Mouse (Mus musculus) MEL (cell line): ENCODE results near the gene Atg16l1.

Experiments used
- CTCF ChIP-seq, 3 experiments: IDR thresholded peaks in 2 of 3; conservative IDR thresholded peaks in 1 of 3; 2 replicates each; pipeline ENCODE4 v1.5.1; 2011 to 2012; ENCODE audit warnings: low read length in 3 of 3, low read depth in 2 of 3, mild to moderate bottlenecking in 2 of 3, improper control_type of control experiment in 1 of 3, inconsistent platforms in 1 of 3, mixed read lengths in 1 of 3, moderate library complexity in 1 of 3; ENCODE audit not compliant: control insufficient read depth in 1 of 3, insufficient read depth in 1 of 3, poor library complexity in 1 of 3, severe bottlenecking in 1 of 3
- EP300 ChIP-seq, 2 experiments: IDR thresholded peaks; 2 replicates each; pipeline ENCODE4 v1.6.1; 2011; ENCODE audit warnings: improper control_type of control experiment in 2 of 2, low read length in 2 of 2, low read depth in 1 of 2, mild to moderate bottlenecking in 1 of 2
- GATA1 ChIP-seq: IDR thresholded peaks from 2 replicates; pipeline ENCODE4 v1.6.1; 2011; ENCODE audit warnings: low read depth, low read length, improper control_type of control experiment
- JUND ChIP-seq: IDR thresholded peaks from 2 replicates; pipeline ENCODE4 v1.6.1; 2011; ENCODE audit warnings: low read depth, mild to moderate bottlenecking, improper control_type of control experiment, low read length
- KAT2A ChIP-seq: conservative IDR thresholded peaks from 2 replicates; pipeline ENCODE4 v1.6.1; 2012; ENCODE audit warnings: low read depth, low read length, improper control_type of control experiment, inconsistent platforms
- MAZ ChIP-seq: IDR thresholded peaks from 2 replicates; pipeline ENCODE4 v1.6.1; 2012; ENCODE audit warnings: low read depth, mild to moderate bottlenecking, inconsistent platforms, low read length, improper control_type of control experiment
- POLR2A ChIP-seq, 2 experiments: IDR thresholded peaks; 2 replicates each; pipeline ENCODE4 v1.6.1; 2011 to 2012; ENCODE audit warnings: low read length in 2 of 2, mild to moderate bottlenecking in 2 of 2, control low read depth in 1 of 2, improper control_type of control experiment in 1 of 2, low read depth in 1 of 2, moderate library complexity in 1 of 2; ENCODE audit not compliant: control insufficient read depth in 1 of 2, insufficient read depth in 1 of 2, poor library complexity in 1 of 2
- POLR2AphosphoS5 ChIP-seq: IDR thresholded peaks from 2 replicates; pipeline ENCODE4 v1.6.1; 2012; ENCODE audit warnings: low read depth, borderline replicate concordance, mild to moderate bottlenecking, inconsistent platforms, low read length, moderate library complexity, mixed read lengths
- UBTF ChIP-seq: IDR thresholded peaks from 2 replicates; pipeline ENCODE4 v1.6.1; 2012; ENCODE audit warnings: low read depth, mild to moderate bottlenecking, inconsistent platforms, low read length, improper control_type of control experiment, moderate library complexity, borderline replicate concordance; ENCODE audit not compliant: insufficient read depth
- USF1 ChIP-seq: IDR thresholded peaks from 2 replicates; pipeline ENCODE4 v1.6.1; 2014; ENCODE audit warnings: low read depth, mild to moderate bottlenecking, inconsistent platforms, low read length, improper control_type of control experiment, moderate library complexity
- ZC3H11A ChIP-seq: IDR thresholded peaks from 2 replicates; pipeline ENCODE4 v1.6.1; 2012; ENCODE audit warnings: low read depth, mild to moderate bottlenecking, inconsistent platforms, low read length, improper control_type of control experiment

DNA sequence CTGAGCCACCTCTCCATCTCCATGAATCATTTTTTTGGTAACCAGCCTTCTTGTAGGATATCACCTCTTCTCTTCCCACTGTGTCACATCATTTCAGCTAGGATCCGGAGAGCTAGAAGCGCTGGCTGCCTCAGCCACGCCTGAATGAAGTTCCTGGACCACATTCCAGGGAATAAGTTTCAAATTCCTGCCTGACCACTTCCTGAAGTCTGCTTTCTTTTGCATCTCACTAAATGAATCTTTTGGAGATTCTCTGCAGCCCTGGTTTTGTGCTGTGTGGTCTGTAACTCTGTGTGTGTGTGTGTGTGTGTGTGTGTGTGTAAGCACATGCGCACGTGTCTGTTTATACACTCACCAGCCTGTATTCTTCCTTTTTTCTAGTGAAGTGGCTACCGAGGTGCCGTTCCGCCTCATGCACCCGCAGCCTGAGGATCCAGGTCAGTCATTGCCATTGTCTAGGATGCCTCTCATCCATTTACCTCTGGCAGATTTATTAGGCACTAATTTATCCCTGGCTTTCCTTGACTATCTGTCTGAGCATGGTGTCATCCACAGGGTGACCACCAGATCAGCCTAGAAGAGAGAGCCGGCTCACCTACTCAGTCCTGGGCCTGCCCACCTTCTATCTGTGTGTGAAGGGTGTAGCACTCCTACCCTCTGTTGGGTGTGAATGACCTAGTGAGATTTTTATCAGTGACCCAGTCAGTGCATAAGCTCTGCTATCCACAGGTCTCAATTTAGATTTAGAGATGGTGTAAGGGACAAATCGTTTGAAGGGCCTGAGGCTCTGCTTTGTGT is 84.9 kb downstream of the Atg16l1 start:
- TF ChIP-seq POLR2A (IDR thresholded peaks at IDR 0.05; ENCODE audit: control insufficient read depth in 1 of 2, insufficient read depth in 1 of 2, low read depth in 1 of 2, low read length in 2 of 2, poor library complexity in 1 of 2) (no peak), CTCF (IDR thresholded peaks at IDR 0.05 in 2 of 3, conservative IDR thresholded peaks at IDR 0.05 in 1 of 3; ENCODE audit: control insufficient read depth in 1 of 3, insufficient read depth in 1 of 3, low read depth in 2 of 3, low read length in 3 of 3, poor library complexity in 1 of 3, severe bottlenecking in 1 of 3) (no peak), EP300 (IDR thresholded peaks at IDR 0.05; ENCODE audit: low read depth in 1 of 2, low read length in 2 of 2) (no peak), POLR2AphosphoS5 (no peak), KAT2A (no peak), JUND (no peak), GATA1 (no peak), ZC3H11A (no peak), USF1 (no peak), MAZ (no peak), UBTF (no peak)
